Mouse (Mus musculus) testis, adult 2 months (tissue): ENCODE data around the gene 4930544G11Rik.

Experiments used
- CTCF ChIP-seq: fragments of 200-500 bp; IDR thresholded peaks from 2 replicates; pipeline ENCODE4 v1.5.1; 2012; ENCODE audit warnings: low read depth, mild to moderate bottlenecking, inconsistent platforms, low read length, moderate library complexity; ENCODE audit not compliant: control insufficient read depth, insufficient read depth, insufficient replicate concordance
- POLR2A ChIP-seq: fragments of 200-500 bp; IDR thresholded peaks from 2 replicates; pipeline ENCODE4 v1.6.1; 2012; ENCODE audit warnings: low read depth, mild to moderate bottlenecking, inconsistent platforms, low read length, moderate library complexity; ENCODE audit not compliant: control insufficient read depth

DNA sequence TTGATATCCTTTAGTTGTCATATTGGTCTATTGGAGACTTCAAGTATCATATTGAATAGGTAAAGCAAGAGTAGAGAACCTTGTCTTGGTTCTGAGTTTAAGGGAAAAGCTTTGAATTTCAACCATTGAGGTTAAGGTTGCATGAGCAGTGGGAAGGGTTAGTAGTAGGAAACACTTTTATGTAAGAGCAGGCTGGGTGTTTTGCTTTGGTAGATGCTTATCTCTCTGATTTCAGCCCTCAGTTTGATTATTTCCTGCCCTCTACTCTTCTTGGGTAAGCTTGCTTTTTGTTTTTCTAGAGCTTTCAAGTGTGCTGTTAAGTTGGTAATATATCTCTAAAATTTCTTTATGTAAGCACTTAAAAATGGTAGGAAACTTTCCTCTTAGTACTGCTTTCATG, 45.9 kb downstream of the 4930544G11Rik start:
- TF ChIP-seq CTCF (no peak), POLR2A (no peak)
